Mouse (Mus musculus): ENCODE data around the gene Prdm10.

Prdm10 gene

GRCm38 (mm10) chr9:31363698-31364609, 83.6 kb downstream of the Prdm10 start:
- no peak for DNase-seq (ENCODE audit: low read depth)

- no peak for DNase-seq (ENCODE audit: low read depth)
Observed at GRCm38 (mm10) chr9:31365086-31365485, 84.7 kb downstream of the Prdm10 start.

- DNase-seq (ENCODE audit: low read depth): no peak
Observed at GRCm38 (mm10) chr9:31371740-31372139, 91.4 kb downstream of the Prdm10 start.

GRCm38 (mm10) chr9:31376661-31377060, 96.3 kb downstream of the Prdm10 start:
- no peak for DNase-seq (ENCODE audit: low read depth)

- no peak for DNase-seq (ENCODE audit: low read depth)
Observed at GRCm38 (mm10) chr9:31384786-31385499, 104.6 kb downstream of the Prdm10 start.

GRCm38 (mm10) chr9:31385500-31385869, 105.1 kb downstream of the Prdm10 start:
- DNase-seq (ENCODE audit: low read depth): no peak

GRCm38 (mm10) chr9:31385947-31386354, 105.6 kb downstream of the Prdm10 start, which contains the start of gene Nfrkb:
Nfrkb (plus strand) TSS chr9:31386192.
- DNase-seq (ENCODE audit: low read depth): peak; percentile 85

- DNase-seq (ENCODE audit: low read depth): no peak
Observed at GRCm38 (mm10) chr9:31386368-31387180, 106.2 kb downstream of the Prdm10 start.

- no peak for DNase-seq (ENCODE audit: low read depth)
Observed at GRCm38 (mm10) chr9:31387206-31387605, 106.9 kb downstream of the Prdm10 start.

- peak; percentile 51 for DNase-seq (ENCODE audit: low read depth)
Observed at GRCm38 (mm10) chr9:31400441-31400840, 120.1 kb downstream of the Prdm10 start.

- no peak for DNase-seq (ENCODE audit: low read depth)
Observed at GRCm38 (mm10) chr9:31404311-31404710, 124.0 kb downstream of the Prdm10 start.

GRCm38 (mm10) chr9:31405217-31405616, 124.9 kb downstream of the Prdm10 start:
- DNase-seq (ENCODE audit: low read depth): no peak

- no peak for DNase-seq (ENCODE audit: low read depth)
Observed at GRCm38 (mm10) chr9:31412165-31412564, 131.8 kb downstream of the Prdm10 start.

GRCm38 (mm10) chr9:31418821-31419220, 138.5 kb downstream of the Prdm10 start:
- no peak for DNase-seq (ENCODE audit: low read depth)

- no peak for DNase-seq (ENCODE audit: low read depth)
Observed at GRCm38 (mm10) chr9:31422143-31422542, 141.8 kb downstream of the Prdm10 start.

- no peak for DNase-seq (ENCODE audit: low read depth)
Observed at GRCm38 (mm10) chr9:31428971-31429370, 148.6 kb downstream of the Prdm10 start.

- DNase-seq (ENCODE audit: low read depth): no peak
Observed at GRCm38 (mm10) chr9:31430011-31430410, 149.7 kb downstream of the Prdm10 start.
